Mouse (Mus musculus) cerebellum, adult 11 months (tissue): ENCODE data around the gene Gm49373.
A peak's percentile ranks its signal among the peaks of the same experiment; 100 is the strongest.

Source experiments
- DNase-seq: peaks from one replicate; pipeline ENCODE4 v3.0.0; 2022

The Gm49373 gene

GRCm38 (mm10) chr9:21073044-21073840, at the start of gene Gm49373, which contains the start of gene Fdx1l:
Gm49373 (minus strand) TSS chr9:21073096.
Fdx1l (minus strand) TSS chr9:21073614.
- DNase-seq: peak; percentile 84

GRCm38 (mm10) chr9:21121483-21121882, 48.6 kb upstream of the Gm49373 start:
- DNase-seq: no peak

DNA sequence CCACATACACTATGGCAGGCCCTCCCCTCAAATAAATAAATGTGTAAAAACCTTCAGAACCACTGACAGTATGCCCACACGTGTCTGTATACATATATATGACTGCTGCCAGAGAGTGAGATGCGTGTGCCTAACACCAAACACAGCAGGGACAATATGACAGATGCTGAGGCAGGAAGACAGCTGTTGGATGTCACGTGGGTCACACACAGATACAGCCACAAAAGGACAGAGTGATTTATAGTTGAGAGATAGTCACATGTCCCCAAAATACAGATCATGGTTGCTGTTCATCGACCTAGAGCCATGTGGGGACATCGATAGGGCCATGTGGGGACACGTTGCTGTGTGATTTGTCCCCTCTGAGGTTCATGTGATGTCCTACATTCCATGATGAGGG, 44.2 kb upstream of the Gm49373 start:
- no peak for DNase-seq

DNA sequence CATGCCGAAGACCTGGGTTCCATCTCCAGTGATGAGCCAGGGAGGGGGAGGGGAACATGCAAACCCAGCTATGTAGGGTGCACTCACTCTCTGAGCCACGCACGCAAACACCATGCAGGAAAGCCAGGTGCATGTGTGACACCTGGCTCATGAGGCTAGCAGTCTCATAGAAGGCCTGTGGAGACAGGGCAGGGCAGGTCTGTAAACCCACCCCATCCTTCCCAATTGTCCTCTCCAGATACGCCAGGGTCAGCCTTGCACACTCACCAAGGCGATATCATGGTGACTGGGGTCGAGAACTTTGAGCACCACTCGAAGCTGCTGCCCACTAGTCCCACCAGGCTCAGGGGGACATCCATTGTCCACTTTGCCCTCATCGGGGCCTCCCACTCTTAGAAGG, 42.2 kb upstream of the Gm49373 start:
- no peak for DNase-seq

GRCm38 (mm10) chr9:21114190-21114589, 41.3 kb upstream of the Gm49373 start:
- no peak for DNase-seq

GRCm38 (mm10) chr9:21113751-21114150, 40.9 kb upstream of the Gm49373 start:
- no peak for DNase-seq

GRCm38 (mm10) chr9:21107607-21108237, 34.8 kb upstream of the Gm49373 start:
- DNase-seq: no peak

- DNase-seq: no peak
Measured at GRCm38 (mm10) chr9:21105760-21106564, 33.1 kb upstream of the Gm49373 start.

DNA sequence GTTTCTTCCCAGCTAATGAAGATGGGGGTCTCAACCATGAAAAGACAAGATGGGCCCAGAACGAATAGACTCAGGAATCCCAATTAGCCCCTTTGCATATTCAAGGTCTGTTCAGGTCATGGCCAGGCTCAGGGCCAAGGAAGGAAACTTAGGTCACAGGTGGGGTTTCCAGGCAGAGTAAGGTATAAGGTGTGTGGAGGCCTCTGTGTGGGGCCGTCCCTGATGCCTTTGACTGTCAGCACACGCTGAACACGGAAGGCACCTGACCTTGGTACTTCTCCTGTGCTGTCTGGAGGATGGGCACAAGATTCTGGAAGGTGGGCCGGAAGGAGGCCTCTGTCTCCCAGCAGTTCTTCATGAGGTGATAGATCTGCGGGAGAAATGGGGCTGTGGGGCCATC, 31.9 kb upstream of the Gm49373 start:
- DNase-seq: no peak

DNA sequence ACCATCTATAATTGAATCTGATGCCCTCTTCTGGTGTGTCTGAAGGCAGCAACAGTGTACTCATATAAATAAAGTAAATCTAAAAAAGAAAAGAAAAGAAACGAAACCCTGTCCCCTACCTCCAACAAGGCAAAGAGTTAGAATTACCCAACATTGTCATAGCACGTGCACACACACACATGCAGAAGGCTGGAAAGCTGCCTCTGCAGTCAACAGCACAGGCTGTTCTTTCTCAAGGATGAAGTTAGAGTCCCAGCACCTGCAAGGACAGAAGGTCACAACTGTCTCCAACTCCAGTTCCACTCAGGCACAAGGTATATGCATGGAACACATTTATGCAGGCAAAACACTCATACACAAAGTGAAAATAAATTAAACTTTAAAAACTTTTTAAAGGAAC, 29.2 kb upstream of the Gm49373 start:
- no peak for DNase-seq

GRCm38 (mm10) chr9:21100447-21101161, 27.7 kb upstream of the Gm49373 start:
- no peak for DNase-seq

- no peak for DNase-seq
Measured at GRCm38 (mm10) chr9:21097793-21098192, 24.9 kb upstream of the Gm49373 start.

DNA sequence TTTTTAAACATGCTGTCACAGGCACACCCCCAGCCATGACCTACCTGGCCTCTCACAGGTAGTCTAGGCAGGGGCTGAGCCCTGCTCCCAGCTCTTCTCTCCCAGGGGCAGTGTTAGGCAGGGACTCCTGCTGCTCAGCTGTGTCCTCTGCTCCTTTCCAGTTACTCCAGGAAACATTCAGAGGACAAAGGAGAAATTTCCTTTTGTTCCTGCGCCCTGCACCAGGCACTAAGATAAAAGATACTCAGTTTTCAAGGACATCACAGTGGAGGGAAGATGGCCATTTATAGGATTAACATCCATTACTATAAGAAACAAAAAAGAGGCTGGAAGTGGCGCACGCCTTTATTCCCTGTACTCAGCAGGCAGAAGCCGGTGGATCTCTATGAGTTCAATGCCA, 23.1 kb upstream of the Gm49373 start:
- no peak for DNase-seq

DNA sequence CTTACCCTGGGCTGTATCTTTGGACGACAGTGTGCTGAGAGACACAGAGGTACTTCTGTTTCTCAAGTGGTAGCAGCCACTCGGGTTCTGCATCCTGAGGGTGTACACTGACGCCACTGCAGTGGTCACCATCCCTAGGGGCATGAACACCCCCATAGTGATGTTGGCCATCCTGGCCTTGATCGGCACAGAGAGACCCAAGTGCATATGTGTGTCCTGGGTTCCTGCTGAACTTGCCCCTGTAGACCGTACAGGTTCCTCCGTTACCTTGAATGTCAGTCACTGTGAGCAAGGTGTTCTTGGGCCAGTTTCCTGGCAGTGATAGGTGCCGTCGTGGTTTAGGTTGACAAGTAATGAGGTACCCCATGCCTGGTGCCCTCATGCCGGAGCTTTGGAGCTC, 20.5 kb upstream of the Gm49373 start:
- DNase-seq: no peak

DNA sequence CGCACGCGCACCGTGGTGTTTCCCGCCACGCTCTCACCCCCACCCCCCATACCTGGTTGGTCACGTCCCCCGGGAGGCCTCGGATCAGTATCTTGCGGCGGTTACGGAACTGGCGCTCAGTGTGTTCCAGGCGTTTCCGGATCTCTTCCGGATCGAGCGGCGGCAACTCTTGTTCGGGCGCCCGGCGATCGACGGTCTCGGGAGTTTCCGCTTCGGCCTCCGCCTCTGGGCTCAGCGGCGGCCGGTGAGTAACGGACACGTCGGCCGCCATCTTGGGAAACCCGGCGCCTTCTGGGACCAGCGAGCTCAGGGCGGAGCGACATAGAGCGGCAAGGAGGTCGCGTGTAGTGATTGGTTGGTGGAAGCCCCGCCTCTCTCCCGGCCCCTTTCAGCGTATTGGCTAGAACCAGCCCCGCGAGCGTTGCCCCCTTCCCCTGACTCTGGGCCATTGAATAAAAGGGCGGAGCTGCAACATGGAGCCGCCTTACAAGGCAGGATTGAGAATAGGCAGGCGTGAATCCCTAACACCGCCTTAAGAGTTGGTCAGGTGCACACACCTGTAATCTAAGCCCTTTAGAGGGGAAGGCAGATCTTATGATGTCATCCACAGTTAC, 18.9 kb upstream of the Gm49373 start, which contains the start of the genes Gm38431 and Raver1:
Gm38431 (minus strand) TSS at position 291 of the 614 bp plus-strand sequence.
Raver1 (minus strand) TSS at position 302 of the 614 bp plus-strand sequence.
- DNase-seq: peak; percentile 97

- DNase-seq: no peak
Measured at GRCm38 (mm10) chr9:21090972-21091706, 18.2 kb upstream of the Gm49373 start.

GRCm38 (mm10) chr9:21090537-21090936, 17.6 kb upstream of the Gm49373 start:
- no peak for DNase-seq

GRCm38 (mm10) chr9:21083324-21083723, 10.4 kb upstream of the Gm49373 start:
- DNase-seq: no peak

DNA sequence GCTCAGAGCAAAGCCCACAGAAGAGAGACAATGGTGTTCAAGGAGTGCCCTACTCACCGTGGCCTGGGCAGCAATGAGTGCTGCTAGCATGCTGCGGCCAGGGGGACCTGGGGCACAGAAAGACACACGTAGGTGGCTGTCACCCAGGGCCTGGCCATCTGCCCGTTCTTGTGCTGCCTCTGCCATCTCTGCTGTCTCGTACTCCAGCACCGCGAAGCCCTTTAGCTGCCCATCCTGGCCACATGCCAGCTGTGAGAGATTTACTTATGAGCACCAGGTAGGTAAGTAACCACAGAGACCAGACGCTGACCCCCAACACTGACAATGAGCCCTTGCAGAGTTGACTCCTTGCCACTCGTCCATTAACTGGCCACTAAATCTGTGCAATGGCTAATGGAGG, 8.2 kb upstream of the Gm49373 start:
- no peak for DNase-seq

- no peak for DNase-seq
Measured at GRCm38 (mm10) chr9:21075625-21076024, 2.7 kb upstream of the Gm49373 start.

DNA sequence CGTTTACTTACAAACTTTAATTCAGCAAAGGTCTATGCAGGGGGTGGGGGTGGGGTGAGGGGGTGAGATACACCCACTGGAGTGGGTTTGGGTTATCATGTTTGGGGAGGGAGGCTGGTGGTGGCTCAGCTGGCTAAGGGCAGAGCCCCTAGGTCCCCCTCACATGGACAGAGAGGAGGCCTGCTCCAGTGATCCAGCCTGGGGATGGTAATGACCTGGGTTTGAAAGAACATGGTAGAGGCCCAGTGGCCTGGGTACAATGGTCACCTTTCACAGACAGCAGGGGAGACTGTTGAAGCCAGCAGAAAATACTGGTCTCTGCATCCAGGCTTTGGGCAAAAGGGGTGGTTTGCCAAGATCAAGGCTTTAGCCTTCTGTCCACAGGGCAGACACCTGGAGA, 1.3 kb upstream of the Gm49373 start:
- DNase-seq: no peak

DNA sequence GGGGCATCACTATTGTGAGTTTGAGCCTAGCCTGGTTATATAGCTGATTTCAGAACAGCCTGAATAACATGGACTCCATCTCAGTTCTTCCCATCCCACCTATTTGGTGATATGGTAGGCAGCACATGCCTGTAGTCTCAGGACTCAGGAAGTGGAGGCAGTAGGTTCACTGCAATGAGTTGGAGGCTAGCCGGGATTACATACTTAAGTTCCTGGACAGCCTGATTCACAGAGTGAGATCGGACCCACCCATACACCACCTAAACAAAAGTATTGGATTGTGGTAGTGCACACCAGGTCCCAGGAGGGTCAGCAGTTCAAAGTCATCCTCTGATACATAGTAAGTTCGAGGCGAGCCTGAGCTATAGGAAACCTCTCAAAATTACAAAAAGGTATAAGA, 255 bp downstream of the Gm49373 start:
- DNase-seq: no peak
